Mouse (Mus musculus) layer of hippocampus, adult 2 months (tissue): ENCODE results near the gene Eps15l1. TPM values are rescaled to one million over a fixed set of nuclear protein-coding genes. Genes with fewer than 3 reads are reported as not detected.
A peak's percentile ranks its signal among the peaks of the same experiment; 100 is the strongest.

Source experiments
- DNase-seq, 2 experiments: peaks; one replicate each; pipeline ENCODE4 v3.0.0; 2022; ENCODE audit warnings: low spot score in 2 of 2
- H3K27ac ChIP-seq: fragments of 200-600 bp; 2 replicates; pipeline ENCODE4 v1.8.1; 2022
- H3K4me3 ChIP-seq: fragments of 200-600 bp; 2 replicates; pipeline ENCODE4 v1.8.1; 2022; ENCODE audit warnings: mild to moderate bottlenecking
- CTCF ChIP-seq: fragments of 200-600 bp; conservative IDR thresholded peaks from 2 replicates; pipeline ENCODE4 v1.8.1; 2022; ENCODE audit warnings: antibody characterized with exemption, mild to moderate bottlenecking, moderate library complexity
- total RNA-seq, 2 experiments: library from RNA; stranded (reverse); gene quantifications; 2 replicates each; pipeline ENCODE4 v1.2.3; 2021

Eps15l1 gene
- total RNA-seq, 2 experiments from 2014 or later = 69.7 to 75.1 TPM

DNA sequence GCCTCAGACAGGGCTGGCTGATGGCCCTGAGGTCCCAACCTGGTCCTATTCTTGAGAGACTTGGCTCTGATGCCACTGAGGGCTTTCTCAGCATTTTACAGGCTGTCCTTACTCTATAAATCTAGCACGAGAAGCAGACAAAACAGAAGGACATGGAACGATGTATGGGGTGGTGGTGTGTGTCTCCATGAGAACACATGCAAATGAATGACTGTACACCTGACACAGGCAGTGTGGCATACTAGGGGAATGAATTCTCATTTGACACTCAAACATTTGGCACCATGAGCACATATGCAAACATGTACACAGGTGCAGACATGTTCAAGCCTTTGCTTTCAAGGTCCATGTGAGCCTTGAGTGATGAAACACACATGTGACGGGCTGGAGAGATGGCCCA, 64.7 kb downstream of the Eps15l1 start:
- Histone ChIP-seq H3K27ac (no peak overlapping the region), H3K4me3 (no peak overlapping the region)
- DNase-seq = no peak
- TF ChIP-seq CTCF = no peak

DNA sequence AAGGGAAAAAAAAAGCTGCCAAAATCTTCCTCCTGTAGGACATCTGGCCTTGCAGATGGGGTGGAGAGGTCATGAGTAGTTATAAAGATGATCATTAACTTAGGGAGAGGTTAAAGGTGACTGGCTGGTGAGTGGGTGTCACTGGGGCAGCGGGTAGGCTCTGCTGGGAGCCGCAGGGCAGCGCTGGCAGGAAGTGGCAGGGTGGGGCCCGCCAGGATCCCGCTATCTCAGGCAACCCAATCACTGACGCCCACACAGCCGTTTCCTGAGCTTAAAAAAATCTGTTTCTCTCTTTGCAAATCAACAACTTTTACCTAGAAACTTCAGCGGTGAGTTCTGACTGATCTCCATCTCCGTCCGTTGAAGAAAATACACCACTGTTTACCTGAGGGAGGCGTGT, 67.0 kb downstream of the Eps15l1 start:
- H3K27ac ChIP-seq = peak overlapping the region; percentile 68
- no peak for DNase-seq
- no peak overlapping the region for H3K4me3 ChIP-seq
- no peak for TF ChIP-seq CTCF

DNA sequence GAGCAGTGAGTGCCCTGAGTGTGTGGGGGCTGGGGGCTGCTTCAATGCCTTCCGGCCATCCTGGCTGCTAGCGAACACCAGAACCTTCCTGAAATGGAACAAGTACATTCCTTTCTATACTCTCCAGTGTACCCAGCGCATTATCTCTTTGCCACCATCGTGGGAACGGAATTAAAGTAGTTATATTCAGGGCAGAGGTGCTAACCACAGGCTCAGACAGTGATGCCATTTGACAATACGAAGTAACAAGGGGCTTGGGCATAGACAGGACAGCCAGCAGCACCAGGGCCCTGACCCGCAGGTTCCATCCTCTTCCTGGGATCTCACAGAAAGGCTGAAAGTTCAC, 67.6 kb downstream of the Eps15l1 start:
- no peak overlapping the region for H3K4me3 ChIP-seq
- H3K27ac ChIP-seq = peak overlapping the region; percentile 68

DNA sequence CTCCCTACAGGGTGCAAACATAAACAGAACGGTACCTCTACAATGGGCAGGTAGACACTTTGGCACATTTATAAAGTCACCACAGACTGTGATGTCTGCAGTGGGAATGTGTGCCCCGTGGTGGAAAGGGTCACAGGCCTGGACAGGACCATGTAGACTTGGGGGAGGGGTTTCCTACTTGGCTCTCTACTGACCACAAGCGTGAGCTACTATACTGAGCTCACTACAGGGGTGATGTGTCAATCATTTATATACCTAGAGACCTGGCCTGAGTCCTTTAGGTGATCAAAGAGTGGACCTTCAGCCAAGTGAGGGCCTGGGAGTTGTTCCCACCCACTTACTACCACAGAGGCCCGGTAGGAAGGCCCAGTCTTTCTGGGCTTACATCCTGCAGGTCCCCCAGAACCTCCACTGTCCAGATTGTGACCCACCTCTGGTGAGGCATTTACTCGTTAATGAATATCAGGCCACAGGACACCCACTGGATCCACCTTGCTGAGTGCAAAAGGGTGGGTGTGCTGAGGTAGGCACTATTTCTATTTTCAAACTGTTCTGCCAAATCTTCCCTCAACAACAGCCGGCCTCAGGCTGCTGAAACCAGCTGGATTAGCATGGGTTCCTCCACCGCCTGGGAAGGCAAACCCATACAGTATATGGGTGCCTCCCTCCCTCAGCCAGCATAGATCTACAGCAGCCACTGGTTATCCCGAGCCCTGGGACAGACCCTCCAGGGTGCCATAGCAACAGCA, 68.1 kb downstream of the Eps15l1 start:
- Histone ChIP-seq H3K27ac (peak overlapping the region; percentile 68), H3K4me3 (no peak overlapping the region)
- no peak for TF ChIP-seq CTCF
- DNase-seq = no peak

More for the DNA sequence above, 67.6 kb downstream of the Eps15l1 start:
- TF ChIP-seq CTCF = no peak
- no peak for DNase-seq

DNA sequence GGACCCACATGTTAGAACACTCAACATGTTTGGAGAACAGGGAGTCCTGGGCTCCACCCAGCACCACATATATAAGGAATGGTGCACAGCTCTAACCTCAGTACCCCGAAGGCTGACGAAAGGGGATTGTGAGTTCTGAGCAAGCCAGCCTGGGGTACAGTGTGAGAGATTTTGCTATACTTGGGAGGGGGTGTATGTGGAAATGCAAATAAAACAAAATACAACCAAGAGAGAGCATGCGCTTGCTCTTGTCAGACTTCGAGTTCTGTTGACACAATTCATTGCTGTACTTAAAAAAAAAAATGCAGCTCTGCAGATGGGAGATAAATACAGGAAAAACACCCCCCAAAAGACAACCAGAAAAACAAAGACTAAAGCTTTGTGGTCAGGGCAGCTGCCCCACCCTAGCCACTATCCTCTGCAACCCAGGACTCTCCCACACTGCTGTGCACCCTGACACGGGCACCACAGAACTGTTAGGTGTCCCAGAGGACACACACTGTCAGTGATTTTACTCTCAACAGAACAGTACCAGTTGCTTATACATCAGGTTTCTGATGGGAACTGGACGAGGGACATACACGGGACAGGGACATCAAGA, 69.8 kb downstream of the Eps15l1 start:
- no peak for DNase-seq
- Histone ChIP-seq H3K27ac (no peak overlapping the region), H3K4me3 (no peak overlapping the region)
- TF ChIP-seq CTCF = no peak

DNA sequence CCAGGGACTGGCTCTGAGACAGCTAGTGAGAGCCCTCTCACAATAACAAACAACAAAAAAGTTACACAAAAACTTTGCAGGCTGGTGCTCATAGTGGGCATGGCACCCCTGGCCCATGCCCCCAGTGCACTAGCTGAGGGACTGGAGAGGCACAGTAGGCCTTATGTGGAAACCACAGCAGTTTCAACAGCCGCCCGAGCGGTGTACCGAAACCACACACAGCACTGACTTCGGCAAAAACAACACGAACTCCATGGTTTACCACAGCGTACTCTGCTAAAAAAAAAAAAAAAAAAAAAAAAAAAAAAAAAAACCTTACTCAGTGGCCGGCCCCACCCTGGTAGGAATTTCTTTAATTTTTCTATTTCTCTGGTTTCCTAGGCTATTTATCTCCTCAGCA, 70.5 kb downstream of the Eps15l1 start:
- H3K4me3 ChIP-seq = no peak overlapping the region
- no peak overlapping the region for H3K27ac ChIP-seq
- no peak for DNase-seq
- TF ChIP-seq CTCF = no peak

DNA sequence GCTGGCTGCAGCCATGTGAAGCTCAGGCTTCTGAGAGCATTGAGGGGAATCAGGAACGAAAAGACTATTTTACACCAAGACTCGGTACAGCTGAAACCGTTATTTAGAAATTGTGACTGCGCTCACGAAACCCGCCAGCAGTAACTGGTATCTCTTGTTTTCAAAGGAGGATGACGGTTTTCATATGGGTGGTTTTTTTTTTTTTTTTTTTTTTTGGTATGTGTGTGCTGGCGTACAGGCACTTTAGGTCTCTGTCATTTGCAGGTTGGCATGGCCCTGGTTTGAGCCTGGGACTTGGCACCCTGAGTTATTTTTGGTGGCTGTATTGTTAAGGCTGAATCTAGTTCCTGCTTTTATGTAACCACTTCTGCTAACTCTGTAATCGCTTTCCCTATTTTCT, 71.4 kb downstream of the Eps15l1 start:
- no peak for TF ChIP-seq CTCF
- Histone ChIP-seq H3K27ac (peak overlapping the region; percentile 54), H3K4me3 (no peak overlapping the region)
- DNase-seq = no peak

DNA sequence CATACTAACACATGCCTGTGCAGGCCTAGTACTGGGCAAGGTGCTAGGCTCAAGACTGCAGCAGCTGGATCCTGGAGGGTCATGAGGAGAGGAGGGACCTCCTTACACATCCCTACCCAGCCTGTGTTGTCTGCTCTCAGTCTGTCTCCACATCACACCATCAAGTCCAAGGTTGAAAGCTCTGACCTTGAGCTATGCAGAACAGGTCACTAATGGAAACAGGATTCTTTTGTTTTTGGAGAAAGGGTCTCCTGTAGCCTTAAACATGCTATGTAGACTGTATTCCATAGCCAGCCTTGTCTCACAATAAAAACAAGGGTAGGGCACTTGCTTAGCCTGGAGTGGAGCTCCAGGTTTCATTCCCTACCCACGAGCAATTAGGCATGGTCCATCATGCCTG, 72.3 kb downstream of the Eps15l1 start:
- no peak for TF ChIP-seq CTCF
- DNase-seq = no peak
- no peak overlapping the region for H3K4me3 ChIP-seq
- H3K27ac ChIP-seq = peak overlapping the region; percentile 54; the same call in 1 of the 2 replicates

DNA sequence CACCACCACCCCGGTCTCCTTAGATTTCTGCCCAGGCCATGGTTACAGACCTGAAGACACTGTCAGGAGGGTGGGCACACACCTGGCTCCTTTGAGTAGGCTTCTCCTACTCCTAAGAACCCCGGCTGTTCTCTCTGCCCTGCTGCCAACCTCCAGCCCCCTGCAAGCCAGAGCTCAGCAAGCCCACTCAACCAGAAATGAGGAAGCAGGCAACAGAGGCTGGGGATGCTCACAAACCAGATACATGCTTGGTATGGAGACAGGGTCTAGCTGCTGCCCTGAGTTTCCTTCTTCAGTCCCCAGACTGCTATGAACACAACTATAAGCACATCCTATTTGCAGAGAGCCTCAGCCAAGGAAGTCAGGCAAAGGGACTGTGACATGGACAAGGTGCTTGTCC, 73.1 kb downstream of the Eps15l1 start:
- no peak for DNase-seq
- no peak for TF ChIP-seq CTCF
- no peak overlapping the region for H3K27ac ChIP-seq
- no peak overlapping the region for H3K4me3 ChIP-seq

DNA sequence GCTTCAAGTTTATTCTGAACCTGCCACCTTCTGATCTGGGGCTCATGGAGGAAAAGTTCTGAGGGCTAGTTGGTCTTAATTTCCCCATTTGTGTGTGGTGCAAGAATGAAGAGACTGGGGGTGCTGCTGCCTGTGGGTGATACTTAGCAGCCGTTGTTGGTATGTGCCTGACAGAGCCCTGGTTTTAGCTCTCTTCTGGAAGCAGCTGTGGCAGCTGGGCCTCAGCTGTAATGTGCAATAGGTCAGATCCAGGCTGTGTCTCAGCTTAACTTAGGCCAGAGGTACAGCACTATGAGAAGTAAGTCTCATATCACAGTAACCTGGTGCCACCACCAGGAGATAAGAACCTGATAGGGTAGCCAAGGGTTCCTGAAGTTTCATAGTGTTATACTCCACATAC, 73.7 kb downstream of the Eps15l1 start:
- Histone ChIP-seq H3K4me3 (no peak overlapping the region), H3K27ac (no peak overlapping the region)
- no peak for TF ChIP-seq CTCF
- DNase-seq = no peak

DNA sequence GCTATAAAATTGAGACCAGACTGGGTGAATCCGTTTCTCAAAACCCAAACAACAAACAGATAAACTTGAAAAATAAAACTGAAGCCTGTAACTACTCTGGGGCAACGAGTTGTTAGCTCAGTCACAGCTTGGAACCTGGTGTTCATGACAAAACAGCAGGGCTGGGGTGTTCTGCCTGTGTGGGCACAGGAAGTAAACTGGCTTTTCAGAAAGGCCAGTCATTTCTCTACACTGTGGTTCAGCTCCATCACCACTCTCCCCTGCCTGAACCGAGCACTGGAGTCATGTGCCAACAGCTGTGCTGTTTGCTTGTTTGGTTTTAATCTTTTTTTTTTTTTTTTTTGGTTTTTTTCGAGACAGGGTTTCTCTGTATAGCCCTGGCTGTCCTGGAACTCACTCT, 77.5 kb downstream of the Eps15l1 start:
- Histone ChIP-seq H3K27ac (peak overlapping the region; percentile 67; the same call in 1 of the 2 replicates), H3K4me3 (no peak overlapping the region)
- no peak for DNase-seq
- no peak for TF ChIP-seq CTCF

DNA sequence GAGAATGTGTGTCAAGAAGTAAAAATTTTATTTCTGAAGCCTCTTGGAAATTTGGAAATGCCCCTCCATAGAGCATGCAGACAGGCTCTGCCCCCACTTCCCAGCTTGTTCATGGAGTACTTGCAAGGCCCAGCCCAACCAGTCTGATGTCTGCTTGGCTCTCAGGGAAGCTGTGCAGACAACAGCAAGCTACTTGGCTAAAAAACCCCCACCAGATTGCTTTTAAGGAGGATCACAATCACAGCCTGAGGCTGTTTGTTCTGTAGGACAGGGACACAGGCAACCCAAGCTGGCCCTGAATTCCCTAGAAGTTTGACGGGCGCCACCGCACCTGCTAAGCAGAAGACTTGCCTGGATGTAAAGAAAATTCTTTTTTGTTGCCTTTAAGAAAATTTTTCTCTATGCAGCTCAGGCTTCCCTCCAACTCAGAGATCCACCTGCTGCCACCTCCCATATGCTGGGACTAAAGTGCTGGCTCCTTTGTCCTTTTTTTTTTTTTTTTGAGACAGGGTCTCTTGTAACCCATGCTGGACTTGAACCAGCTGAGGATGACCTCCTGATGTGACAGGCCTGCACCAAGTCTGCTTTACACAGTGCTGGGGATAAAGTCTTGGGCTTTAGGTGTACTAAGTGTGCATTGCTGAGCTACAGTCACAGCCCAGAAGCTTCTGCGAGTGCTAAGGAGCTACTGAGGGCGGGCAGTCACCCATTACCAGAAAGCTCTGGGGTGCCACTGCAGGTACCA, 78.5 kb downstream of the Eps15l1 start:
- TF ChIP-seq CTCF = no peak
- Histone ChIP-seq H3K27ac (peak overlapping the region; percentile 67), H3K4me3 (no peak overlapping the region)
- DNase-seq = no peak

DNA sequence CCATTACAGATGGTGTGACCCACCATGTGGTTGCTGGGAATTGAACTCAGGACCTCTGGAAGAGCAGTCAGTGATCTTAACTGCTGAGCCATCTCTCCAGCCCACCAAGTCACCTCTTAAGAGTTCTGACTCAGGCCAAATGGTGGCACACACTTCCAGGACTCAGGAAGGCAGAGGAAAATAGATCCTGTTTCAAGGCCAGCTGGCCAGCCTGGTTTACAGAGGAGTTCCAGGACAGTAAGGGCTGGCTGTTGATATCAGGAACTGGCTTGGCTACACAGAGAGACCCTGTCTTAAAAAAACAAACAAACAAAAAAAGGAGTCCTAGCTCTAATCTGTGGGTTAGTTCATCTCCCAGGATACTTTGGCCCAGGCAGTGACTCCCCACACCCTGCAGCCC, 84.2 kb downstream of the Eps15l1 start:
- no peak for DNase-seq
- Histone ChIP-seq H3K27ac (peak overlapping the region; percentile 5; the same call in 1 of the 2 replicates), H3K4me3 (no peak overlapping the region)

More for the DNA sequence above, 84.2 kb downstream of the Eps15l1 start:
- no peak for TF ChIP-seq CTCF
